In genomic region chr19:59260718-59261442, GRCm38 (mm10) we compare ENCODE assay signal across 8 mouse cellular contexts. TPM values are rescaled to one million over a fixed set of nuclear protein-coding genes. Genes with fewer than 3 reads are reported as not detected.
DNase-seq lines count a peak whose midpoint lies in the region; ATAC-seq and TF ChIP-seq lines count a peak whose summit lies in the region.

Slc18a2 (plus strand) TSS chr19:59260896.

- no peak for DNase-seq in gastrocnemius, adult 2 months
- no peak for DNase-seq in gastrocnemius, postnatal 25 days
- DNase-seq in adrenal gland, adult (ENCODE audit: inconsistent age in 2 of 2, low spot score in 1 of 2), result peak; percentile 33 to 60
- DNase-seq in forebrain, embryonic 14.5 days (ENCODE audit: low spot score), result peak; percentile 65
- DNase-seq in limb, embryonic 11.5 days (ENCODE audit: low spot score), result peak; percentile 69
- DNase-seq in neural tube, embryonic 11.5 days (ENCODE audit: low spot score), result peak; percentile 70
- DNase-seq in left cerebral cortex, adult 9 months (ENCODE audit: low spot score in 2 of 2), result no peak
- DNase-seq in layer of hippocampus, adult 8-10 months (ENCODE audit: low spot score in 2 of 2), result no peak

- peak within 1 kb of the TSS; percentile 68 for H3K4me2 ChIP-seq in forebrain, embryonic 14.5 days (ENCODE audit: low read length)
- peak within 1 kb of the TSS; percentile 76 for H3K4me2 ChIP-seq in limb, embryonic 11.5 days (ENCODE audit: low read depth, severe bottlenecking)
- H3K4me2 ChIP-seq in neural tube, embryonic 11.5 days (ENCODE audit: low read depth), result peak within 1 kb of the TSS; percentile 78

- intact Hi-C loops in gastrocnemius, adult 2 months (cut with DNase I), result no loop called here

- H3K36me3 ChIP-seq in forebrain, embryonic 14.5 days (ENCODE audit: control insufficient read depth, insufficient read depth, low read length), result no peaks in the 10 kb centered on the region
- no peaks in the 10 kb centered on the region for H3K36me3 ChIP-seq in limb, embryonic 11.5 days (ENCODE audit: control insufficient read depth, insufficient read depth, low read length)
- no peaks in the 10 kb centered on the region for H3K36me3 ChIP-seq in neural tube, embryonic 11.5 days (ENCODE audit: control insufficient read depth, insufficient read depth, low read length)

- no peaks in the 10 kb centered on the region for H3K9me3 ChIP-seq in forebrain, embryonic 14.5 days (replicated peaks; ENCODE audit: control insufficient read depth, low read length)
- H3K9me3 ChIP-seq in limb, embryonic 11.5 days (ENCODE audit: control insufficient read depth, low read length), result no peaks in the 10 kb centered on the region
- no peaks in the 10 kb centered on the region for H3K9me3 ChIP-seq in neural tube, embryonic 11.5 days (ENCODE audit: control insufficient read depth, low read length)

- WGBS in forebrain, embryonic 14.5 days, result 1% methylated on average over 54 of the region's 55 CpGs
- under 1% methylated on average over 54 of the region's 55 CpGs for WGBS in limb, embryonic 11.5 days
- WGBS in neural tube, embryonic 11.5 days, result under 1% methylated on average over 55 of the region's 55 CpGs

- no peak within 1 kb of the TSS for H3K27ac ChIP-seq in gastrocnemius, adult 2 months
- peak within 1 kb of the TSS; percentile 60; the same call in 1 of the 2 replicates for H3K27ac ChIP-seq in forebrain, embryonic 14.5 days (ENCODE audit: low read depth, low read length)
- H3K27ac ChIP-seq in limb, embryonic 11.5 days (replicated peaks; ENCODE audit: low read depth, low read length), result no peak within 1 kb of the TSS
- no peak within 1 kb of the TSS for H3K27ac ChIP-seq in neural tube, embryonic 11.5 days (ENCODE audit: low read depth, low read length)

- peak; percentile 57 for ATAC-seq in forebrain, embryonic 14.5 days
- no peak; the same call in none of the 2 replicates for ATAC-seq in limb, embryonic 11.5 days (ENCODE audit: insufficient number of reproducible peaks, low FRiP score, low TSS enrichment, low read depth)
- peak; percentile 86 for ATAC-seq in neural tube, embryonic 11.5 days (ENCODE audit: insufficient read depth, low FRiP score, low TSS enrichment)

- no peak for TF ChIP-seq CTCF in gastrocnemius, adult 2 months (IDR thresholded peaks at IDR 0.05)

- peaks cover 16% of the 10 kb centered on the region for H3K4me1 ChIP-seq in forebrain, embryonic 14.5 days (ENCODE audit: control insufficient read depth, insufficient read depth, low read length)
- peaks cover 8% of the 10 kb centered on the region; the same call in 1 of the 2 replicates for H3K4me1 ChIP-seq in limb, embryonic 11.5 days (ENCODE audit: control insufficient read depth, insufficient read depth, low read length)
- H3K4me1 ChIP-seq in neural tube, embryonic 11.5 days (ENCODE audit: control insufficient read depth, insufficient read depth, low read length), result peaks cover 10% of the 10 kb centered on the region

- peaks cover 6% of the 10 kb centered on the region; the same call in 1 of the 2 replicates for H3K27me3 ChIP-seq in forebrain, embryonic 14.5 days (replicated peaks; ENCODE audit: control insufficient read depth, insufficient read depth, low read length)
- peaks cover 12% of the 10 kb centered on the region for H3K27me3 ChIP-seq in limb, embryonic 11.5 days (ENCODE audit: control insufficient read depth, insufficient read depth, low read length)
- H3K27me3 ChIP-seq in neural tube, embryonic 11.5 days (ENCODE audit: control insufficient read depth, insufficient read depth, low read length), result peaks cover 7% of the 10 kb centered on the region

- peak within 1 kb of the TSS; percentile 71 for H3K9ac ChIP-seq in forebrain, embryonic 14.5 days (ENCODE audit: low read length)
- peak within 1 kb of the TSS; percentile 53 for H3K9ac ChIP-seq in limb, embryonic 11.5 days (ENCODE audit: low read length)
- H3K9ac ChIP-seq in neural tube, embryonic 11.5 days (ENCODE audit: low read length), result peak within 1 kb of the TSS; percentile 52

- peak within 1 kb of the TSS; percentile 34 for H3K4me3 ChIP-seq in gastrocnemius, adult 2 months
- H3K4me3 ChIP-seq in forebrain, embryonic 14.5 days (ENCODE audit: low read depth, low read length), result peak within 1 kb of the TSS; percentile 44
- peak within 1 kb of the TSS; percentile 40 for H3K4me3 ChIP-seq in limb, embryonic 11.5 days (ENCODE audit: low read depth, low read length)
- peak within 1 kb of the TSS; percentile 41 for H3K4me3 ChIP-seq in neural tube, embryonic 11.5 days (ENCODE audit: low read depth, low read length)

RNA-seq across cellular contexts. Expression of gene Slc18a2, which starts in this region (rescaled TPM):
- under 1 TPM; 0.08 to 0.10 TPM for total RNA-seq in gastrocnemius, adult 2 months (2021)
- under 1 TPM; 0.13 to 0.15 TPM for total RNA-seq in gastrocnemius, postnatal 25 days (2021)
- polyA plus RNA-seq in forebrain, embryonic 14.5 days (2014; fragmentation: Nextera tagmentation; extraction: Ambion mirVana), result 25.8 and 28.0 TPM in 2 replicates
- polyA plus RNA-seq in limb, embryonic 11.5 days (2014; fragmentation: Nextera tagmentation; extraction: Ambion mirVana), result 9.3 and 10.2 TPM in 2 replicates
- 14.9 and 15.9 TPM in 2 replicates for polyA plus RNA-seq in neural tube, embryonic 11.5 days (2014; fragmentation: Nextera tagmentation; extraction: Ambion mirVana)
- total RNA-seq in layer of hippocampus, adult 8-10 months (2022), result 1 to 10 TPM in 2 of 4 experiments, under 1 TPM in 2; 0.84 to 1.2 (median 1.1) TPM

Comparison
In these comparisons a context has a peak if more than half of its experiments do, and no peak if none do; other contexts are left out.
1. DNase-seq: peak in adrenal gland, adult (2 of 2), forebrain, embryonic 14.5 days (single experiment), limb, embryonic 11.5 days (single experiment) and neural tube, embryonic 11.5 days (single experiment); none in gastrocnemius, adult 2 months (single experiment), gastrocnemius, postnatal 25 days (single experiment), left cerebral cortex, adult 9 months (0 of 2) and layer of hippocampus, adult 8-10 months (0 of 2).
2. Peak in every context shown above with its lines, with median percentiles within 50 percentile points of each other: H3K4me3 ChIP-seq, H3K4me2 ChIP-seq and H3K9ac ChIP-seq.